Mouse (Mus musculus) midbrain, embryonic 16.5 days (tissue): Measurements from ENCODE around the gene Gsk3a. TPM values are rescaled to one million over a fixed set of nuclear protein-coding genes. Genes with fewer than 3 reads are reported as not detected.
A peak's percentile ranks its signal among the peaks of the same experiment; 100 is the strongest.

Experiments
- ATAC-seq: fragments of 200-750 bp; cut with Nextera tagmentation; 2 replicates; pipeline ENCODE4 v1.8.0; 2017; ENCODE audit warnings: moderate TSS enrichment
- H3K27ac ChIP-seq: fragments of 300-500 bp; sonication (generic); 2 replicates; pipeline ENCODE4 v1.5.1; 2014; ENCODE audit warnings: mild to moderate bottlenecking, low read length, mixed read lengths
- H3K27me3 ChIP-seq: fragments of 300-500 bp; sonication (generic); 2 replicates; pipeline ENCODE4 v1.6.1; 2014; ENCODE audit warnings: low read depth, low read length, mixed read lengths; ENCODE audit not compliant: control insufficient read depth, insufficient read depth
- H3K36me3 ChIP-seq: fragments of 300-500 bp; sonication (generic); 2 replicates; pipeline ENCODE4 v1.6.1; 2014; ENCODE audit warnings: mild to moderate bottlenecking, low read length, moderate library complexity, mixed read lengths; ENCODE audit not compliant: control insufficient read depth, insufficient read depth
- H3K4me1 ChIP-seq: fragments of 300-500 bp; sonication (generic); 2 replicates; pipeline ENCODE4 v1.6.1; 2014; ENCODE audit warnings: mild to moderate bottlenecking, low read length, mixed read lengths; ENCODE audit not compliant: control insufficient read depth, insufficient read depth
- H3K4me2 ChIP-seq: fragments of 300-500 bp; sonication (generic); 2 replicates; pipeline ENCODE4 v1.6.1; 2014; ENCODE audit warnings: mild to moderate bottlenecking, low read length, mixed read lengths
- H3K4me3 ChIP-seq: fragments of 300-500 bp; sonication (generic); 2 replicates; pipeline ENCODE4 v1.5.1; 2014; ENCODE audit warnings: low read depth, mild to moderate bottlenecking, low read length, moderate library complexity, mixed read lengths
- H3K9ac ChIP-seq: fragments of 300-500 bp; sonication (generic); 2 replicates; pipeline ENCODE4 v1.6.1; 2014; ENCODE audit warnings: low read depth, low read length, mixed read lengths
- H3K9me3 ChIP-seq: fragments of 300-500 bp; sonication (generic); replicated peaks from 2 replicates; pipeline ENCODE4 v1.6.1; 2014; ENCODE audit warnings: mild to moderate bottlenecking, low read length, mixed read lengths; ENCODE audit not compliant: control insufficient read depth, poor library complexity, severe bottlenecking
- WGBS: fragments of 180-500 bp; shearing (Covaris S2); extraction: QIAGEN DNeasy Blood & Tissue Kit; methylation state at CpG from one replicate; pipeline ENCODE4 v1.1.7; 2014; 5-methylcytosine and 5-hydroxymethylcytosine counted together
- polyA plus RNA-seq: library from polyadenylated mRNA; unstranded; fragments of >200 nt; fragmentation: Nextera tagmentation; extraction: Ambion mirVana; gene quantifications from 2 replicates; pipeline ENCODE4 v1.2.1, GENCODE M21; 2015

Gsk3a gene
- polyA plus RNA-seq, 1 experiment from 2014 or later, result 17.8 TPM

GRCm38 (mm10) chr7:25233061-25233460, 4.6 kb downstream of the Gsk3a start:
- peaks cover 19% of the 10 kb centered on the region for H3K4me1 ChIP-seq
- H3K27me3 ChIP-seq, result no peaks in the 10 kb centered on the region
- H3K4me3 ChIP-seq, result no peak overlapping the region
- no peaks in the 10 kb centered on the region for H3K9me3 ChIP-seq
- H3K4me2 ChIP-seq, result no peak overlapping the region
- ATAC-seq, result no peak
- no peak overlapping the region for H3K9ac ChIP-seq
- no peak overlapping the region for H3K27ac ChIP-seq
- WGBS, result 85% methylated on average over 2 of the region's 2 CpGs
- H3K36me3 ChIP-seq, result peaks cover 32% of the 10 kb centered on the region

GRCm38 (mm10) chr7:25232101-25232648, 5.5 kb downstream of the Gsk3a start:
- Histone ChIP-seq H3K9ac (no peak overlapping the region), H3K4me2 (no peak overlapping the region), H3K9me3 (no peaks in the 10 kb centered on the region), H3K4me3 (no peak overlapping the region), H3K4me1 (peaks cover 19% of the 10 kb centered on the region), H3K27me3 (no peaks in the 10 kb centered on the region), H3K27ac (no peak overlapping the region), H3K36me3 (peaks cover 37% of the 10 kb centered on the region)
- no peak for ATAC-seq
- 63% methylated on average over 5 of the region's 5 CpGs for WGBS

GRCm38 (mm10) chr7:25230690-25231285, 6.9 kb downstream of the Gsk3a start:
- peaks cover 8% of the 10 kb centered on the region for H3K4me1 ChIP-seq

GRCm38 (mm10) chr7:25227523-25228300, 9.9 kb downstream of the Gsk3a start:
- Histone ChIP-seq H3K4me2 (no peak overlapping the region), H3K36me3 (peaks cover 49% of the 10 kb centered on the region)
- WGBS, result 100% methylated on average over 1 of the region's 1 CpGs

More at GRCm38 (mm10) chr7:25230690-25231285, 6.9 kb downstream of the Gsk3a start:
- no peak overlapping the region for H3K9ac ChIP-seq
- H3K36me3 ChIP-seq, result peaks cover 47% of the 10 kb centered on the region
- H3K27me3 ChIP-seq, result no peaks in the 10 kb centered on the region
- H3K4me3 ChIP-seq, result no peak overlapping the region
- H3K27ac ChIP-seq, result no peak overlapping the region
- H3K9me3 ChIP-seq, result no peaks in the 10 kb centered on the region
- 85% methylated on average over 9 of the region's 9 CpGs for WGBS
- ATAC-seq, result no peak
- no peak overlapping the region for H3K4me2 ChIP-seq

GRCm38 (mm10) chr7:25222275-25222967, 15.2 kb downstream of the Gsk3a start:
- Histone ChIP-seq H3K4me3 (no peak overlapping the region), H3K27me3 (no peaks in the 10 kb centered on the region), H3K9me3 (no peaks in the 10 kb centered on the region), H3K9ac (peak overlapping the region; percentile 74), H3K27ac (no peak overlapping the region), H3K4me1 (peaks cover 30% of the 10 kb centered on the region), H3K4me2 (peak overlapping the region; percentile 97; the same call in 1 of the 2 replicates), H3K36me3 (peaks cover 23% of the 10 kb centered on the region)
- WGBS, result 86% methylated on average over 10 of the region's 10 CpGs
- ATAC-seq, result no peak

More at GRCm38 (mm10) chr7:25227523-25228300, 9.9 kb downstream of the Gsk3a start:
- Histone ChIP-seq H3K4me3 (no peak overlapping the region), H3K27me3 (no peaks in the 10 kb centered on the region), H3K27ac (no peak overlapping the region), H3K4me1 (no peaks in the 10 kb centered on the region), H3K9me3 (no peaks in the 10 kb centered on the region), H3K9ac (no peak overlapping the region)
- ATAC-seq, result no peak

- H3K4me1 ChIP-seq, result peaks cover 30% of the 10 kb centered on the region
- H3K36me3 ChIP-seq, result peaks cover 14% of the 10 kb centered on the region
- H3K4me3 ChIP-seq, result peak within 1 kb of the TSS; percentile 70
- H3K4me2 ChIP-seq, result peak within 1 kb of the TSS; percentile 97
- H3K27ac ChIP-seq, result peak within 1 kb of the TSS; percentile 85
- peak; percentile 95 for ATAC-seq
- no peaks in the 10 kb centered on the region for H3K27me3 ChIP-seq
- H3K9me3 ChIP-seq, result no peaks in the 10 kb centered on the region
- under 1% methylated on average over 43 of the region's 45 CpGs for WGBS
- peak within 1 kb of the TSS; percentile 74 for H3K9ac ChIP-seq
Measured at GRCm38 (mm10) chr7:25221102-25221883, 16.4 kb downstream of the Gsk3a start, which contains the start of gene Zfp526. Zfp526 (plus strand) TSS chr7:25221425.

GRCm38 (mm10) chr7:25220457-25221101, 17.1 kb downstream of the Gsk3a start, which contains the start of gene Dedd2:
Dedd2 (minus strand) TSS chr7:25220615.
- ATAC-seq, result no peak

More at GRCm38 (mm10) chr7:25220457-25221101, 17.1 kb downstream of the Gsk3a start, which contains the start of gene Dedd2:
- Histone ChIP-seq H3K4me2 (peak within 1 kb of the TSS; percentile 97), H3K9ac (peak within 1 kb of the TSS; percentile 87), H3K9me3 (no peaks in the 10 kb centered on the region), H3K27ac (peak within 1 kb of the TSS; percentile 85), H3K27me3 (no peaks in the 10 kb centered on the region), H3K4me3 (peak within 1 kb of the TSS; percentile 70), H3K36me3 (peaks cover 9% of the 10 kb centered on the region), H3K4me1 (peaks cover 30% of the 10 kb centered on the region)
- 7% methylated on average over 20 of the region's 20 CpGs for WGBS
